Mouse (Mus musculus) layer of hippocampus, adult 18-20 months (tissue): ENCODE data around the gene Fam181b. TPM values are rescaled to one million over a fixed set of nuclear protein-coding genes. Genes with fewer than 3 reads are reported as not detected.

Experiments
- total RNA-seq, 2 experiments: library from RNA; stranded (reverse); gene quantifications; 2 replicates each; pipeline ENCODE4 v1.2.3; 2021

The Fam181b gene
- total RNA-seq, 2 experiments from 2014 or later: 21.7 to 21.9 TPM

Other genes starting within 250 kb of the Fam181b start
- gene Ddias, start 205.6 kb upstream of the Fam181b start, total RNA-seq: under 1 TPM; 0.33 to 0.62 TPM
- gene Prcp, start 205.4 kb upstream of the Fam181b start, total RNA-seq: 1 to 10 TPM; 5.9 to 7.0 TPM